Mouse (Mus musculus): ENCODE results near the gene A930004D18Rik.

GRCm38 (mm10) chr2:18066436-18066835, 28.9 kb upstream of the A930004D18Rik start:
- TF ChIP-seq CTCF (IDR thresholded peaks at IDR 0.05; ENCODE audit: low read depth) (no peak), EP300 (optimal IDR thresholded peaks at IDR 0.05) (no peak)

Measured in stomach, postnatal 0 days (tissue).